In the genomic region with DNA sequence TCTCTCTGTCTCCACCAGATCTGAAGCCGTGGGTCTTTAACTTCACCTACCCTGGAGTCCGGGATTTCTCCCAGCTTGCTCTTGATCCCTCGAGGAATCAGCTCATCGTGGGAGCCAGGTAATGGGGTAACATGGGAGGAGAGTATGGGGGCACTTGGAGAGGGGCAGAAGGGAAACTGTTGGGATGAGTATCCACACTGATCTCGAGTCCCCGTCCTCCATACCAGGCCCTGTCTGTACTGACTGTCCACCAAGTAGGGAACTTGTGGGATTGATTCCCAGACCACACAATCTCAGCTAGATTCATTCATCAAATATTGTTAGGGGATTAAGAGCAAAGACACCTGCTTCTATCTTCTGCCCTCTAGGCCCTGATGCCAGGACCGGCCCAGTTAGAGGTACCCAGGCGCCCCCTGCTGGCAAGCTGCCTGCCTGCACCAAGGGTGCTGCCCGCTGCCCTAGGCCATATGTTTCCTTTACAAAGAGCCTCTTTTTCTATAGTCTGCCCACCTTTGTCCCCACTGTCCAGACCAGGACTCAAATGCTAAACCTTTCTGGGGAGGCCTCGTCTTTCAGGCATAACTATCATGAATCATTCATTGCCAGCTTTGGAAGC, we compare ENCODE assay signal across 8 mouse cellular contexts.
A peak's percentile ranks its signal among the peaks of the same experiment; 100 is the strongest.
DNase-seq lines count a peak whose midpoint lies in the region; ATAC-seq and TF ChIP-seq lines count a peak whose summit lies in the region.

No protein-coding gene starts in this region.

- H3K4me3 ChIP-seq in cerebellum, adult 2 months (replicated peaks; ENCODE audit: insufficient read depth, low read depth, low read length): no peak overlapping the region
- H3K4me3 ChIP-seq in hindbrain, embryonic 14.5 days (replicated peaks; ENCODE audit: low read length): no peak overlapping the region

- no peak for TF ChIP-seq POLR2A in cerebellum, adult 2 months (IDR thresholded peaks at IDR 0.05; ENCODE audit: borderline replicate concordance, insufficient read depth, low read length)

- H3K9ac ChIP-seq in hindbrain, embryonic 14.5 days: no peak overlapping the region

- H3K27me3 ChIP-seq in cerebellum, adult 2 months (ENCODE audit: control insufficient read depth, insufficient read depth, low read length): no peaks in the 10 kb centered on the region
- no peaks in the 10 kb centered on the region for H3K27me3 ChIP-seq in hindbrain, embryonic 14.5 days (ENCODE audit: control insufficient read depth, insufficient read depth, low read length)

- ATAC-seq in hindbrain, embryonic 14.5 days (ENCODE audit: low FRiP score): 0 out of 2 replicates have a peak, but pooled peaks have one; percentile 41
- ATAC-seq in megakaryocyte-erythroid progenitor cell, adult 5-6 weeks (replicated peaks; ENCODE audit: low FRiP score, low TSS enrichment, poor library complexity, severe bottlenecking): peak; percentile 94
- ATAC-seq in activated CD4-positive, CD25-positive, alpha-beta regulatory T cell, adult 4 months: no peak

- 54% methylated on average over 10 of the region's 10 CpGs for WGBS in cerebellum, adult 2 months
- 42% methylated on average over 10 of the region's 10 CpGs for WGBS in hindbrain, embryonic 14.5 days

- H3K4me2 ChIP-seq in hindbrain, embryonic 14.5 days (replicated peaks): no peak overlapping the region

- H3K36me3 ChIP-seq in hindbrain, embryonic 14.5 days (replicated peaks; ENCODE audit: control insufficient read depth, insufficient read depth): no peaks in the 10 kb centered on the region; the same call in 1 of the 2 replicates

- TF ChIP-seq CTCF in cerebellum, adult 2 months (IDR thresholded peaks at IDR 0.05; ENCODE audit: borderline replicate concordance, insufficient read depth, low read depth, low read length): peak; percentile 87

- peaks cover 6% of the 10 kb centered on the region for H3K4me1 ChIP-seq in cerebellum, adult 2 months (ENCODE audit: control insufficient read depth, insufficient read depth, low read length)
- peaks cover 32% of the 10 kb centered on the region for H3K4me1 ChIP-seq in hindbrain, embryonic 14.5 days (replicated peaks; ENCODE audit: control insufficient read depth, insufficient read depth, low read length)

- peak; percentile 53 for DNase-seq in R1 (ENCODE audit: low read depth, low spot score)
- DNase-seq in cerebellum, adult 2 months: peak; percentile 73 to 86
- DNase-seq in forelimb bud, embryonic 11.5 days (ENCODE audit: low read depth, low spot score): peak; percentile 63
- peak; percentile 81 for DNase-seq in hindbrain, embryonic 14.5 days (ENCODE audit: low spot score)
- peak; percentile 68 to 92 for DNase-seq in layer of hippocampus, postnatal 25 days (ENCODE audit: extremely low spot score in 1 of 2, low spot score in 1 of 2)
- DNase-seq in skeletal muscle tissue, adult 2 months (ENCODE audit: low read depth, low spot score): peak; percentile 52

- no peaks in the 10 kb centered on the region for H3K9me3 ChIP-seq in hindbrain, embryonic 14.5 days (ENCODE audit: control insufficient read depth, low read length)

- H3K27ac ChIP-seq in cerebellum, adult 2 months (ENCODE audit: insufficient read depth, low read length): no peak overlapping the region
- H3K27ac ChIP-seq in hindbrain, embryonic 14.5 days: no peak overlapping the region
